ENCODE assay signal across 8 mouse cellular contexts in genomic region chr16:10541598-10541930, GRCm38 (mm10). TPM values are rescaled to one million over a fixed set of nuclear protein-coding genes. Genes with fewer than 3 reads are reported as not detected.
A peak's percentile ranks its signal among the peaks of the same experiment; 100 is the strongest.
DNase-seq lines count a peak whose midpoint lies in the region; ATAC-seq and TF ChIP-seq lines count a peak whose summit lies in the region.

No protein-coding gene starts in this region.

- H3K4me3 ChIP-seq in bone marrow macrophage, adult 2 months (ENCODE audit: insufficient read depth, low read length), result peak overlapping the region; percentile 86
- H3K4me3 ChIP-seq in heart, adult 2 months, result peak overlapping the region; percentile 84
- peak overlapping the region; percentile 36 for H3K4me3 ChIP-seq in kidney, adult 2 months (ENCODE audit: insufficient read depth, low read depth, low read length)

- H3K4me1 ChIP-seq in bone marrow macrophage, adult 2 months (ENCODE audit: control insufficient read depth, insufficient read depth, low read length), result peaks cover 13% of the 10 kb centered on the region
- peaks cover 10% of the 10 kb centered on the region for H3K4me1 ChIP-seq in heart, adult 2 months (ENCODE audit: control insufficient read depth, insufficient read depth, low read length)
- H3K4me1 ChIP-seq in kidney, adult 2 months (ENCODE audit: control insufficient read depth, insufficient read depth, low read length), result peaks cover 12% of the 10 kb centered on the region; the same call in 1 of the 2 replicates

- TF ChIP-seq POLR2A in bone marrow macrophage, adult 2 months (IDR thresholded peaks at IDR 0.05; ENCODE audit: borderline replicate concordance, low read depth, low read length), result no peak
- TF ChIP-seq POLR2A in heart, adult 2 months (IDR thresholded peaks at IDR 0.05; ENCODE audit: insufficient read depth, low read depth, low read length), result no peak
- TF ChIP-seq POLR2A in kidney, adult 2 months (IDR thresholded peaks at IDR 0.05; ENCODE audit: low read depth, low read length), result no peak

- peak; percentile 38 for DNase-seq in CD4-positive, CD25-positive, alpha-beta regulatory T cell, adult 2 months (ENCODE audit: low read depth, low spot score)
- peak; percentile 44 to 47 for DNase-seq in heart, adult 2 months
- peak; percentile 33 for DNase-seq in kidney, adult 2 months
- DNase-seq in lung, postnatal 14 days, result peak; percentile 12
- DNase-seq in layer of hippocampus, adult 11-12 months (ENCODE audit: low spot score), result no peak
- DNase-seq in frontal cortex, postnatal 14 days (ENCODE audit: low spot score in 2 of 2), result no peak

- peak overlapping the region; percentile 17 for H3K9ac ChIP-seq in heart, adult 2 months (ENCODE audit: low read depth, low read length)

- 0 out of 2 replicates have a peak, but pooled peaks cover 2% of the 10 kb centered on the region for H3K79me2 ChIP-seq in heart, adult 2 months (replicated peaks; ENCODE audit: control insufficient read depth, insufficient read depth, low read length)

- no peaks in the 10 kb centered on the region for H3K27me3 ChIP-seq in heart, adult 2 months (ENCODE audit: control insufficient read depth, insufficient read depth, low read length)
- H3K27me3 ChIP-seq in kidney, adult 2 months (replicated peaks; ENCODE audit: control insufficient read depth, insufficient read depth, low read length), result no peaks in the 10 kb centered on the region

- TF ChIP-seq CTCF in bone marrow macrophage, adult 2 months (IDR thresholded peaks at IDR 0.05; ENCODE audit: low read depth, low read length), result no peak
- no peak for TF ChIP-seq CTCF in heart, adult 2 months (IDR thresholded peaks at IDR 0.05)
- TF ChIP-seq CTCF in kidney, adult 2 months (conservative IDR thresholded peaks at IDR 0.05; ENCODE audit: insufficient read depth, insufficient read length, low read depth, low read length), result no peak

- H3K27ac ChIP-seq in bone marrow macrophage, adult 2 months (ENCODE audit: insufficient read depth, low read depth, low read length), result no peak overlapping the region
- peak overlapping the region; percentile 86 for H3K27ac ChIP-seq in heart, adult 2 months
- 0 out of 2 replicates have a peak overlapping the region, but pooled peaks have one; percentile 11 for H3K27ac ChIP-seq in kidney, adult 2 months (ENCODE audit: insufficient read depth, low read depth, low read length)

- no peak for ATAC-seq in CD4-positive, CD25-positive, alpha-beta regulatory T cell, adult 4 months

- intact Hi-C loops in heart, adult 2 months (cut with DNase I), result loop anchor here (5.0 to 10.0 kb wide), 2 partner anchors 129 to 713 kb away; partner anchors contain the start of genes Gspt1 and Nubp1

- 6% methylated on average over 7 of the region's 7 CpGs for WGBS in heart, adult 2 months
- WGBS in kidney, adult 2 months, result 14% methylated on average over 7 of the region's 7 CpGs

- H3K36me3 ChIP-seq in heart, adult 2 months (ENCODE audit: control insufficient read depth, insufficient read depth, low read length), result 0 out of 2 replicates have a peak, but pooled peaks cover 1% of the 10 kb centered on the region
- H3K36me3 ChIP-seq in kidney, adult 2 months (ENCODE audit: control insufficient read depth, insufficient read depth, low read length), result no peaks in the 10 kb centered on the region

- 0 out of 2 replicates have a peak, but pooled peaks have one; percentile 7 for TF ChIP-seq EP300 in heart, adult 2 months (IDR thresholded peaks at IDR 0.05; ENCODE audit: insufficient read depth, low read depth, low read length)

RNA-seq across cellular contexts. Expression of gene Dexi, which starts 1.3 kb away (rescaled TPM):
- polyA plus RNA-seq in CD4-positive, CD25-positive, alpha-beta regulatory T cell, adult 4 months (2017; shearing (Covaris generic)), result 1 to 10 TPM in 1 of 2 experiments, under 1 TPM in 1; 0.95 to 4.4 TPM
- polyA plus RNA-seq in bone marrow macrophage, adult 2 months (2012; ENCODE audit: insufficient read depth, insufficient read length, missing spikeins), result 16.1 and 18.1 TPM in 2 replicates
- 10 to 100 TPM; 32.1 to 41.1 TPM for total RNA-seq in heart, adult 2 months (2021)
- polyA plus RNA-seq in heart, adult 2 months (2012; rRNA removed), result 56.8 and 65.5 TPM in 2 replicates
- 40.0 and 41.0 TPM in 2 replicates for polyA plus RNA-seq in kidney, adult 2 months (2012; rRNA removed)

RNA-seq across cellular contexts. Expression of gene Clec16a, which starts 3.6 kb away (rescaled TPM):
- polyA plus RNA-seq in CD4-positive, CD25-positive, alpha-beta regulatory T cell, adult 4 months (2017; shearing (Covaris generic)), result 1 to 10 TPM; 8.4 to 8.7 TPM
- polyA plus RNA-seq in bone marrow macrophage, adult 2 months (2012; ENCODE audit: insufficient read depth, insufficient read length, missing spikeins), result 15.3 and 15.8 TPM in 2 replicates
- total RNA-seq in heart, adult 2 months (2021), result 10 to 100 TPM; 55.4 to 57.5 TPM
- polyA plus RNA-seq in heart, adult 2 months (2012; rRNA removed), result 27.6 and 47.7 TPM in 2 replicates
- 15.7 and 16.8 TPM in 2 replicates for polyA plus RNA-seq in kidney, adult 2 months (2012; rRNA removed)

Comparison
In these comparisons a context has a peak if more than half of its experiments do, and no peak if none do; other contexts are left out.
1. DNase-seq: peak in CD4-positive, CD25-positive, alpha-beta regulatory T cell, adult 2 months (single experiment), heart, adult 2 months (2 of 2), kidney, adult 2 months (single experiment) and lung, postnatal 14 days (single experiment); none in layer of hippocampus, adult 11-12 months (single experiment) and frontal cortex, postnatal 14 days (0 of 2).
2. H3K4me3 ChIP-seq: peak in every context shown above with its lines; median percentile 86 in bone marrow macrophage, adult 2 months; 84 in heart, adult 2 months; 36 in kidney, adult 2 months.